Mouse (Mus musculus): Measurements from ENCODE around the gene Bcl7b.
"Not testable (repeated sequence)": the region's sequence is repeated elsewhere in the genome, so short reads cannot be mapped to it uniquely, and the experiment has no call there.

The Bcl7b gene

GRCm38 (mm10) chr5:135220941-135221340 lies 52.9 kb downstream of the Bcl7b start:
- no peak for DNase-seq

GRCm38 (mm10) chr5:135222066-135222465 lies 54.0 kb downstream of the Bcl7b start:
- no peak for DNase-seq

- no peak for DNase-seq
These were observed 56.1 kb downstream of the Bcl7b start for GRCm38 (mm10) chr5:135224169-135224568.

- DNase-seq, result not testable (repeated sequence)
These were observed 57.8 kb downstream of the Bcl7b start for GRCm38 (mm10) chr5:135225879-135226278.

GRCm38 (mm10) chr5:135230186-135230585 lies 62.1 kb downstream of the Bcl7b start:
- DNase-seq, result no peak
